Mouse (Mus musculus): Measurements from ENCODE around the gene Stard5. TPM values are rescaled to one million over a fixed set of nuclear protein-coding genes. Genes with fewer than 3 reads are reported as not detected.

Gene Stard5
- total RNA-seq, 2 experiments from 2014 or later, result 19.5 to 22.9 TPM

- intact Hi-C loops (cut with DNase I), result loop anchor here (2.0 kb wide), 1 partner anchor 64 kb away; no protein-coding TSS in a partner anchor
- DNase-seq, result no peak
Observed at GRCm38 (mm10) chr7:83631073-83631827, 509 bp upstream of the Stard5 start.

- no peak for DNase-seq
- intact Hi-C loops (cut with DNase I), result loop anchor here (2.0 kb wide), 1 partner anchor 18 kb away; no protein-coding TSS in a partner anchor
Observed at GRCm38 (mm10) chr7:83632682-83633120, 942 bp downstream of the Stard5 start.

GRCm38 (mm10) chr7:83633856-83634255, 2.1 kb downstream of the Stard5 start:
- intact Hi-C loops (cut with DNase I), result loop anchor here (2.0 kb wide), 1 partner anchor 17 kb away; no protein-coding TSS in a partner anchor
- no peak for DNase-seq

GRCm38 (mm10) chr7:83635726-83636125, 4.0 kb downstream of the Stard5 start:
- DNase-seq, result no peak
- intact Hi-C loops (cut with DNase I), result no loop called here

GRCm38 (mm10) chr7:83636425-83636824, 4.7 kb downstream of the Stard5 start:
- intact Hi-C loops (cut with DNase I), result no loop called here
- DNase-seq, result no peak

- intact Hi-C loops (cut with DNase I), result no loop called here
- no peak for DNase-seq
Observed at GRCm38 (mm10) chr7:83637781-83638583, 6.2 kb downstream of the Stard5 start.

GRCm38 (mm10) chr7:83639084-83639483, 7.3 kb downstream of the Stard5 start:
- DNase-seq, result no peak
- intact Hi-C loops (cut with DNase I), result no loop called here

GRCm38 (mm10) chr7:83640581-83640980, 8.8 kb downstream of the Stard5 start:
- no peak for DNase-seq
- intact Hi-C loops (cut with DNase I), result no loop called here

GRCm38 (mm10) chr7:83641163-83641562, 9.4 kb downstream of the Stard5 start:
- intact Hi-C loops (cut with DNase I), result no loop called here
- DNase-seq, result no peak

GRCm38 (mm10) chr7:83643581-83643980, 11.8 kb downstream of the Stard5 start:
- DNase-seq, result no peak
- intact Hi-C loops (cut with DNase I), result no loop called here

GRCm38 (mm10) chr7:83644761-83645160, 13.0 kb downstream of the Stard5 start:
- no peak for DNase-seq
- intact Hi-C loops (cut with DNase I), result no loop called here

GRCm38 (mm10) chr7:83645476-83645875, 13.7 kb downstream of the Stard5 start:
- DNase-seq, result no peak
- intact Hi-C loops (cut with DNase I), result no loop called here

GRCm38 (mm10) chr7:83648807-83649206, 17.0 kb downstream of the Stard5 start:
- intact Hi-C loops (cut with DNase I), result no loop called here
- DNase-seq, result no peak

GRCm38 (mm10) chr7:83650638-83651037, 18.9 kb downstream of the Stard5 start:
- intact Hi-C loops (cut with DNase I), result loop anchor here (2.0 kb wide), 1 partner anchor 18 kb away; no protein-coding TSS in a partner anchor
- DNase-seq, result no peak

- intact Hi-C loops (cut with DNase I), result no loop called here
- no peak for DNase-seq
Observed at GRCm38 (mm10) chr7:83652498-83652897, 20.7 kb downstream of the Stard5 start.

GRCm38 (mm10) chr7:83653605-83654051, 21.9 kb downstream of the Stard5 start:
- intact Hi-C loops (cut with DNase I), result no loop called here
- no peak for DNase-seq

- intact Hi-C loops (cut with DNase I), result no loop called here
Observed at GRCm38 (mm10) chr7:83654196-83654595, 22.4 kb downstream of the Stard5 start.

GRCm38 (mm10) chr7:83654938-83655630, 23.3 kb downstream of the Stard5 start:
- intact Hi-C loops (cut with DNase I), result loop anchor here (5.0 kb wide), 1 partner anchor 227 kb away; the partner anchor contains the start of genes Mesd and Tlnrd1
- DNase-seq, result peak; percentile 44 to 54

More at GRCm38 (mm10) chr7:83654196-83654595, 22.4 kb downstream of the Stard5 start:
- DNase-seq, result no peak

GRCm38 (mm10) chr7:83658716-83659115, 27.0 kb downstream of the Stard5 start:
- intact Hi-C loops (cut with DNase I), result loop anchor here (5.0 kb wide), 1 partner anchor 224 kb away; the partner anchor contains the start of genes Mesd and Tlnrd1
- DNase-seq, result peak in 1 of 2 experiments; percentile 41

Data from heart, postnatal 10 days (tissue).